Mouse (Mus musculus): ENCODE data around the gene CK137956. TPM values are rescaled to one million over a fixed set of nuclear protein-coding genes. Genes with fewer than 3 reads are reported as not detected.

The CK137956 gene
- polyA plus RNA-seq, 1 experiment from 2014 or later, result 1.5 TPM

- Histone ChIP-seq H3K9me3 (ENCODE audit: control insufficient read depth, low read length) (no peaks in the 10 kb centered on the region), H3K4me3 (ENCODE audit: low read length) (no peak overlapping the region), H3K4me1 (ENCODE audit: control insufficient read depth, insufficient read depth, low read depth, low read length) (no peaks in the 10 kb centered on the region), H3K36me3 (ENCODE audit: control insufficient read depth, insufficient read depth, low read length) (no peaks in the 10 kb centered on the region), H3K9ac (ENCODE audit: low read depth, low read length) (no peak overlapping the region), H3K27me3 (replicated peaks; ENCODE audit: control insufficient read depth, insufficient read depth, low read length) (no peaks in the 10 kb centered on the region), H3K27ac (ENCODE audit: low read depth, low read length) (no peak overlapping the region), H3K4me2 (ENCODE audit: low read length) (no peak overlapping the region)
- ATAC-seq, result no peak
- 67% methylated on average over 2 of the region's 2 CpGs for WGBS
Observed at GRCm38 (mm10) chr4:127947696-127948095, 23.1 kb downstream of the CK137956 start.

- Histone ChIP-seq H3K9me3 (ENCODE audit: control insufficient read depth, low read length) (no peaks in the 10 kb centered on the region), H3K4me3 (ENCODE audit: low read length) (no peak overlapping the region), H3K4me1 (ENCODE audit: control insufficient read depth, insufficient read depth, low read depth, low read length) (no peaks in the 10 kb centered on the region), H3K4me2 (ENCODE audit: low read length) (no peak overlapping the region), H3K27ac (ENCODE audit: low read depth, low read length) (no peak overlapping the region), H3K27me3 (replicated peaks; ENCODE audit: control insufficient read depth, insufficient read depth, low read length) (no peaks in the 10 kb centered on the region), H3K9ac (ENCODE audit: low read depth, low read length) (no peak overlapping the region), H3K36me3 (ENCODE audit: control insufficient read depth, insufficient read depth, low read length) (no peaks in the 10 kb centered on the region)
- WGBS, result 79% methylated on average over 7 of the region's 7 CpGs
- ATAC-seq, result no peak
Observed at GRCm38 (mm10) chr4:127937474-127937873, 33.3 kb downstream of the CK137956 start.

GRCm38 (mm10) chr4:127935369-127935768 is 35.4 kb downstream of the CK137956 start:
- Histone ChIP-seq H3K36me3 (ENCODE audit: control insufficient read depth, insufficient read depth, low read length) (no peaks in the 10 kb centered on the region), H3K27ac (ENCODE audit: low read depth, low read length) (no peak overlapping the region), H3K27me3 (replicated peaks; ENCODE audit: control insufficient read depth, insufficient read depth, low read length) (no peaks in the 10 kb centered on the region), H3K9me3 (ENCODE audit: control insufficient read depth, low read length) (no peaks in the 10 kb centered on the region), H3K4me1 (ENCODE audit: control insufficient read depth, insufficient read depth, low read depth, low read length) (no peaks in the 10 kb centered on the region), H3K4me2 (ENCODE audit: low read length) (no peak overlapping the region), H3K9ac (ENCODE audit: low read depth, low read length) (no peak overlapping the region), H3K4me3 (ENCODE audit: low read length) (no peak overlapping the region)
- ATAC-seq, result peak; percentile 40; the same call in 1 of the 2 replicates
- WGBS, result 47% methylated on average over 3 of the region's 3 CpGs

- no peak for ATAC-seq
- Histone ChIP-seq H3K4me3 (ENCODE audit: low read length) (no peak overlapping the region), H3K36me3 (ENCODE audit: control insufficient read depth, insufficient read depth, low read length) (no peaks in the 10 kb centered on the region), H3K27me3 (replicated peaks; ENCODE audit: control insufficient read depth, insufficient read depth, low read length) (no peaks in the 10 kb centered on the region), H3K4me2 (ENCODE audit: low read length) (no peak overlapping the region), H3K27ac (ENCODE audit: low read depth, low read length) (no peak overlapping the region), H3K9ac (ENCODE audit: low read depth, low read length) (no peak overlapping the region), H3K4me1 (ENCODE audit: control insufficient read depth, insufficient read depth, low read depth, low read length) (no peaks in the 10 kb centered on the region), H3K9me3 (ENCODE audit: control insufficient read depth, low read length) (no peaks in the 10 kb centered on the region)
- WGBS, result 88% methylated on average over 7 of the region's 7 CpGs
Observed at GRCm38 (mm10) chr4:127913551-127913950, 57.2 kb downstream of the CK137956 start.

GRCm38 (mm10) chr4:127907151-127907550 is 63.6 kb downstream of the CK137956 start:
- H3K4me2 ChIP-seq (ENCODE audit: low read length), result peak overlapping the region; percentile 10
- H3K27ac ChIP-seq (ENCODE audit: low read depth, low read length), result no peak overlapping the region
- ATAC-seq, result no peak
- H3K27me3 ChIP-seq (replicated peaks; ENCODE audit: control insufficient read depth, insufficient read depth, low read length), result no peaks in the 10 kb centered on the region
- no peak overlapping the region for H3K9ac ChIP-seq (ENCODE audit: low read depth, low read length)
- H3K36me3 ChIP-seq (ENCODE audit: control insufficient read depth, insufficient read depth, low read length), result no peaks in the 10 kb centered on the region
- H3K9me3 ChIP-seq (ENCODE audit: control insufficient read depth, low read length), result no peaks in the 10 kb centered on the region
- H3K4me3 ChIP-seq (ENCODE audit: low read length), result no peak overlapping the region
- 43% methylated on average over 8 of the region's 8 CpGs for WGBS
- peaks cover 3% of the 10 kb centered on the region; the same call in 1 of the 2 replicates for H3K4me1 ChIP-seq (ENCODE audit: control insufficient read depth, insufficient read depth, low read depth, low read length)

GRCm38 (mm10) chr4:127903954-127904353 is 66.8 kb downstream of the CK137956 start:
- H3K4me2 ChIP-seq (ENCODE audit: low read length), result no peak overlapping the region
- no peak overlapping the region for H3K4me3 ChIP-seq (ENCODE audit: low read length)
- no peaks in the 10 kb centered on the region for H3K9me3 ChIP-seq (ENCODE audit: control insufficient read depth, low read length)
- no peak for ATAC-seq
- H3K4me1 ChIP-seq (ENCODE audit: control insufficient read depth, insufficient read depth, low read depth, low read length), result peaks cover 3% of the 10 kb centered on the region; the same call in 1 of the 2 replicates
- no peaks in the 10 kb centered on the region for H3K27me3 ChIP-seq (replicated peaks; ENCODE audit: control insufficient read depth, insufficient read depth, low read length)
- H3K36me3 ChIP-seq (ENCODE audit: control insufficient read depth, insufficient read depth, low read length), result no peaks in the 10 kb centered on the region
- WGBS, result 68% methylated on average over 3 of the region's 3 CpGs
- H3K9ac ChIP-seq (ENCODE audit: low read depth, low read length), result no peak overlapping the region
- no peak overlapping the region for H3K27ac ChIP-seq (ENCODE audit: low read depth, low read length)

GRCm38 (mm10) chr4:127900893-127901456 is 69.8 kb downstream of the CK137956 start:
- 81% methylated on average over 7 of the region's 7 CpGs for WGBS
- ATAC-seq, result no peak

GRCm38 (mm10) chr4:127889071-127889470 is 81.7 kb downstream of the CK137956 start:
- Histone ChIP-seq H3K4me3 (ENCODE audit: low read length) (no peak overlapping the region), H3K9ac (ENCODE audit: low read depth, low read length) (no peak overlapping the region), H3K27me3 (replicated peaks; ENCODE audit: control insufficient read depth, insufficient read depth, low read length) (no peaks in the 10 kb centered on the region), H3K36me3 (ENCODE audit: control insufficient read depth, insufficient read depth, low read length) (no peaks in the 10 kb centered on the region), H3K27ac (ENCODE audit: low read depth, low read length) (no peak overlapping the region), H3K9me3 (ENCODE audit: control insufficient read depth, low read length) (no peaks in the 10 kb centered on the region), H3K4me1 (ENCODE audit: control insufficient read depth, insufficient read depth, low read depth, low read length) (no peaks in the 10 kb centered on the region), H3K4me2 (ENCODE audit: low read length) (no peak overlapping the region)
- WGBS, result 82% methylated on average over 7 of the region's 7 CpGs
- ATAC-seq, result no peak

More at GRCm38 (mm10) chr4:127900893-127901456, 69.8 kb downstream of the CK137956 start:
- no peak overlapping the region for H3K9ac ChIP-seq (ENCODE audit: low read depth, low read length)
- no peak overlapping the region for H3K27ac ChIP-seq (ENCODE audit: low read depth, low read length)
- no peaks in the 10 kb centered on the region for H3K36me3 ChIP-seq (ENCODE audit: control insufficient read depth, insufficient read depth, low read length)
- no peaks in the 10 kb centered on the region for H3K9me3 ChIP-seq (ENCODE audit: control insufficient read depth, low read length)
- H3K27me3 ChIP-seq (replicated peaks; ENCODE audit: control insufficient read depth, insufficient read depth, low read length), result no peaks in the 10 kb centered on the region
- no peak overlapping the region for H3K4me3 ChIP-seq (ENCODE audit: low read length)
- no peak overlapping the region for H3K4me2 ChIP-seq (ENCODE audit: low read length)
- H3K4me1 ChIP-seq (ENCODE audit: control insufficient read depth, insufficient read depth, low read depth, low read length), result no peaks in the 10 kb centered on the region

GRCm38 (mm10) chr4:127878966-127879365 is 91.8 kb downstream of the CK137956 start:
- Histone ChIP-seq H3K9me3 (ENCODE audit: control insufficient read depth, low read length) (no peaks in the 10 kb centered on the region), H3K36me3 (ENCODE audit: control insufficient read depth, insufficient read depth, low read length) (no peaks in the 10 kb centered on the region), H3K27ac (ENCODE audit: low read depth, low read length) (no peak overlapping the region), H3K9ac (ENCODE audit: low read depth, low read length) (no peak overlapping the region), H3K4me2 (ENCODE audit: low read length) (no peak overlapping the region), H3K27me3 (replicated peaks; ENCODE audit: control insufficient read depth, insufficient read depth, low read length) (no peaks in the 10 kb centered on the region), H3K4me1 (ENCODE audit: control insufficient read depth, insufficient read depth, low read depth, low read length) (no peaks in the 10 kb centered on the region), H3K4me3 (ENCODE audit: low read length) (no peak overlapping the region)
- ATAC-seq, result no peak
- 96% methylated on average over 8 of the region's 8 CpGs for WGBS

Measured in hindbrain, embryonic 16.5 days (tissue).